Mouse (Mus musculus) left cerebral cortex, postnatal 4 days (tissue): Measurements from ENCODE around the gene Elp6. TPM values are rescaled to one million over a fixed set of nuclear protein-coding genes. Genes with fewer than 3 reads are reported as not detected.

Experiments
- DNase-seq: peaks from one replicate; pipeline ENCODE4 v3.0.0-alpha.2; 2022
- intact Hi-C: fragments of 180-260 bp; cut with DNase I; formaldehyde crosslinking; loops from one replicate; pipeline ENCODE4 v1.15.1; 2025
- microRNA-seq: library from miRNA; unstranded; fragments of <30 nt; microRNA quantifications from one replicate; pipeline ENCODE4 v1.2.0, GENCODE M21; 2022
- total RNA-seq, 2 experiments: library from RNA; stranded (reverse); gene quantifications; 2 replicates each; pipeline ENCODE4 v1.2.3; 2021

Gene Elp6
- total RNA-seq, 2 experiments from 2014 or later = 12.5 to 19.3 TPM

- intact Hi-C loops = no loop called here
- DNase-seq = no peak
These were observed 46.4 kb downstream of the Elp6 start for GRCm38 (mm10) chr9:110351350-110351749.

- DNase-seq = no peak
- intact Hi-C loops = no loop called here
These were observed 47.1 kb downstream of the Elp6 start for GRCm38 (mm10) chr9:110351932-110352632.

- intact Hi-C loops = no loop called here
- no peak for DNase-seq
These were observed 53.4 kb downstream of the Elp6 start for GRCm38 (mm10) chr9:110358341-110358740.

GRCm38 (mm10) chr9:110361299-110361698, 56.3 kb downstream of the Elp6 start:
- intact Hi-C loops = no loop called here
- no peak for DNase-seq

- intact Hi-C loops = no loop called here
- DNase-seq = no peak
These were observed 57.4 kb downstream of the Elp6 start for GRCm38 (mm10) chr9:110362337-110362736.

- intact Hi-C loops = no loop called here
- DNase-seq = no peak
These were observed 61.8 kb downstream of the Elp6 start for GRCm38 (mm10) chr9:110366746-110367145.

- DNase-seq = no peak
- intact Hi-C loops = no loop called here
These were observed 64.9 kb downstream of the Elp6 start for GRCm38 (mm10) chr9:110369860-110370259.

Small RNA genes within 50 kb of the gene (microRNA-seq; reads per million reads assigned to microRNA genes)
- gene Mir6236 = 72.0 reads per million, percentile 47 among the genes with 10 or more reads in this experiment

Other genes with a start within 250 kb of the Elp6 start
- 100 to 1,000 TPM; 103 to 118 TPM for gene Smarcc1, start 187.5 kb upstream of the Elp6 start, total RNA-seq
- 100 to 1,000 TPM; 150 to 157 TPM for gene Dhx30, start 187.3 kb upstream of the Elp6 start, total RNA-seq
- 100 to 1,000 TPM; 420 to 463 TPM for gene Cspg5, start 61.4 kb upstream of the Elp6 start, total RNA-seq
- gene Scap, start 28.1 kb downstream of the Elp6 start, total RNA-seq = 10 to 100 TPM; 96.7 to 99.5 TPM
- gene Ptpn23, start 103.0 kb downstream of the Elp6 start, total RNA-seq = 10 to 100 TPM; 66.7 to 73.3 TPM
- gene Ngp, start 114.6 kb downstream of the Elp6 start, total RNA-seq = under 1 TPM in 1 of 2 experiments, not detected in 1; 0.42 TPM
- gene Klhl18, start 171.5 kb downstream of the Elp6 start, total RNA-seq = 10 to 100 TPM; 48.9 to 52.4 TPM
- 1 to 10 TPM; 3.3 to 3.6 TPM for gene Kif9, start 171.8 kb downstream of the Elp6 start, total RNA-seq
- gene Setd2, start 227.4 kb downstream of the Elp6 start, total RNA-seq = 10 to 100 TPM; 96.2 to 99.1 TPM